Mouse (Mus musculus) right cerebral cortex, postnatal 36 days (tissue): ENCODE measurements around the gene B3gntl1.

Experiments used
- DNase-seq, 2 experiments: peaks; one replicate each; pipeline ENCODE4 v3.0.0; 2022; ENCODE audit warnings: low spot score in 2 of 2, mixed read lengths in 1 of 2

B3gntl1 gene

DNA sequence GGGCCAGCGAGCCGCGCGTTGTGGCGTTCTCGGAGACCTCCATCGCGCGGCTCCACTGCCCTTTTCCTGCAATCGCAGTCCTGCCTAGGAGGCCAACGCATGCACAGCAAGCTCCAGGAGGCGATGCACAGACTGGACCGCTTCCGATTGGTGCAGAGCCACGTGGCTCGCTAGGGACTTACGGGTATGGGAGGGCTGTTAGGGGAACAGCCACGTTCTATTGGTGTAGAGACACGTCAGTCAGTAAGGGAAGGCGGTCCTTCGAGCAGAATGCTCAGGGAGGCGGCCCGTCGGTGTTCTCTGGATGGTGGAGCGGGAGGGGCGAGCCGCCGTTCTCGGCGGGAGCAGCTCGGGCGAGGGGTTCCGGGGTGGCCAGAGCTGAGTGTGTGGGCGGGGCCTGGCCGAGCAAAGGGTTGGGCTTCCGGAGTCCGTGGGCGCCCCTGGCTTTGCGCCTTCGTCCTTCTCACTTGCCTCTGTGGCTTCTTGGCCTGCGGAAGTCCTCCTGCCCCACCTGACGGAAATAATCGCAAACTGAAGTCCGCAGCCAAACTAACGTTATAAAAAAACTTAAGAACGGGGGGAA is at the start of gene B3gntl1:
Gene B3gntl1 (minus strand): TSS at position 164 of the 583 bp plus-strand sequence.
- DNase-seq = peak; percentile 98 to 99

- no peak for DNase-seq
Observed at GRCm38 (mm10) chr11:121722434-121722833, 49.5 kb upstream of the B3gntl1 start.

DNA sequence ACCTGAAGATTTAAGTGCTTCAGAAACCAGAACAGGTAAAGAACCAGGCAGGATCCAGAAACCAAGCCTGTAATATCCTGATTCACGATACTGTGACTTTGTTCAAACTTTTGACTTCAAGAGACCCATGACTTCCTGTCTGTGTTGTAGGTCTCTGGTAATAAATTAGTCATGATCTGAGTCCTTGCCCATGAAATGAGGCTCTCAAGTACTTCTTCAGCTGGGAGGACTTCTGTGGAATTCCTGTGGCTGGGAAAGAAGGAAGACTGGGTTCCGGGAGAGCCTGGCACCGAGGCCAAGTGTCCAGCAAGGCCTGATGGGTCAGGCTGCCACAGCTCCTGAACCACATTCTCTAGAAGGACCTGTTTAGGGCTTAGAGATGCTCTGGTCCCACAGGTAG is 47.8 kb upstream of the B3gntl1 start:
- no peak for DNase-seq

DNA sequence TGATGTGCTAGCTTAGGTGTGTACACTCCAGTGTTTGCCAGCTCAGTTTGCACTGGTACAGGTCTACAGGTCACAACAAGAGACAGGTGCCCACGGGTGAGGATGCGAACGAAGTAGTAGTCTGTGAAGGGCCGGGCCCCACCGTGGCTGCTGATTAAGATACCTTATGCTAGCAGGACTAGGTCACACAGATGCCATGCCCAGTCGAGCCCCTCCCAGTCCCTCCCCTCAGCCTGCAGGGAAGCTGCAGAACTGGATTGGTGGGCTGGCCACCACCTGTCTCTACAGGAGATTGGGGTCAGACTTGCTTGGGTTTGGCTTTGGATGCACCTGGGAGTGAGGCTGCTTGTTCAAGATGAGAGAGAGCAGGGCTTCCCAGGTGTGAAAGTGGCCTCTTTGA is 44.8 kb upstream of the B3gntl1 start:
- no peak for DNase-seq

GRCm38 (mm10) chr11:121714745-121715485 is 42.0 kb upstream of the B3gntl1 start:
- DNase-seq = no peak

- no peak for DNase-seq
Observed at GRCm38 (mm10) chr11:121713569-121713968, 40.6 kb upstream of the B3gntl1 start.

DNA sequence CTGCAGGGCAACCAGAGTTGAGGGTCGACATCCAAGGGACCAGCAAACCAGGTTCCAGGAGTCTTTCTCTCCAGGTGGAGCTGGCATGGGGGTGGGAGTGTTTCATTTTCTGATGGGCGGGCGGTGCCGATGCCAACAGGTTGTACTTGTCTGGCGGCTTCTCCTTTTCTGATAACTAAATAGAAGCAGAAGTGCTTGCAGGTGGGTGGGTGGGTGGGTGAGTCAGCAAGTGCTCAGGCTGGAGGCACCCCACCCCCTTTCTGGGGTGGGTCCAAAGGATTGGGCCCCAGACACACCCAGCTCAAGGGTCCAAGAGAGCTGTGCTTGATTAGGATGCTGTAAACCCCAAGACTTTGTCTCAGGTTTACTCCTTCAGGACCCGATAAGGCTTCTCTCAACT is 40.0 kb upstream of the B3gntl1 start:
- no peak for DNase-seq

GRCm38 (mm10) chr11:121710245-121710644 is 37.3 kb upstream of the B3gntl1 start:
- DNase-seq = no peak

- DNase-seq = no peak
Observed at GRCm38 (mm10) chr11:121709278-121709677, 36.3 kb upstream of the B3gntl1 start.

DNA sequence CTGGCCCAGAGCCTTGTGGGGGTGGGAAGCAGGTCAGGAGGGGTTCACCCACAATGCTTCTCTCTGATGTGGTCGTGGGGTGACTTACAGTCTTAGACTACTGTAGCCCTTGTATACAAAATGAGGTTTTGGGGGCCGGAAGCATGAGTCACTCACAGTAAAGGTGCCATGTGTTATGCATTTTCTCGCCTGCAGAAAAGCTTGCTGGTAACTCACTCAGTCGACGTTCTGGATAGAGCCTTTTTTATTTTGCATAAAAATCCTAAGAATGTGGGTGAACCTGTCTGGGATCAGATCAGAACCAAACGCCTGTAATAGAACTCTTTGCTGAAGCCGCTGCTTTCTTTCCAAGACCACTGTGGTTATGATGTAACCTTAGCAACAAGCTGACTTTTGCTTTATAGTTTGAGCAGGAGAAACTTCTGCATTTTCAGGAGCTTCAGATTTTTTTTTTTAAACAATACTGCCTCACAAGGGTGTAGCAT is 33.6 kb upstream of the B3gntl1 start:
- DNase-seq = peak in 1 of 2 experiments; percentile 39

DNA sequence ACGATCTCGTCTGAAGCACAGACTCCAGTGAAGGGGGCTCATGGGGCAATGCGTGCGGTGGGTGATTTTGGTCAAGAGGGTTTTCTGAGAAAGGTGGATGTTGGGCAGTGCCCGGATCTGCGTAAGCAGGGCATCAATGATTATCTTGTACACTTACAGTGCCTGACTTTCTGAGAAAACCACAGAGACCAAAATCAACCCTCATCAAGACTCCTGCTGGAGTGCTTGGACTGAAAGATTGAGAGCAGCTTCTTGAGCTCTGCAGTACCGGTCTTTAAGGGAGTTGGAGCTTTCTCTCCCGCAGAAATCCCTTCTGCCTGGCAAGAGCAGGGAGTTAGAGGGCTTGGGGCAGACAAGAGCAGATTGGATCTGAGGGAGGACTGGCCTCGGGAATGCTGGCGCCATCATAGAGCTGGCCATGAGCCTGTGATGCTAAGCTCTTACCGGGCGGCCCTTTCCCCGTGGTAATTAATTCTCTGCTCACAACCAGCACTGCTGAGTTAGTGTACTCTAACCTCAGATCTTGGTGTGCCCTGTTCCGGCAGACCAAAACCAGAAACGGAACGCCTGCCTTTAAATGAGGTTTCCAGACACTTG is 30.8 kb upstream of the B3gntl1 start:
- no peak for DNase-seq

DNA sequence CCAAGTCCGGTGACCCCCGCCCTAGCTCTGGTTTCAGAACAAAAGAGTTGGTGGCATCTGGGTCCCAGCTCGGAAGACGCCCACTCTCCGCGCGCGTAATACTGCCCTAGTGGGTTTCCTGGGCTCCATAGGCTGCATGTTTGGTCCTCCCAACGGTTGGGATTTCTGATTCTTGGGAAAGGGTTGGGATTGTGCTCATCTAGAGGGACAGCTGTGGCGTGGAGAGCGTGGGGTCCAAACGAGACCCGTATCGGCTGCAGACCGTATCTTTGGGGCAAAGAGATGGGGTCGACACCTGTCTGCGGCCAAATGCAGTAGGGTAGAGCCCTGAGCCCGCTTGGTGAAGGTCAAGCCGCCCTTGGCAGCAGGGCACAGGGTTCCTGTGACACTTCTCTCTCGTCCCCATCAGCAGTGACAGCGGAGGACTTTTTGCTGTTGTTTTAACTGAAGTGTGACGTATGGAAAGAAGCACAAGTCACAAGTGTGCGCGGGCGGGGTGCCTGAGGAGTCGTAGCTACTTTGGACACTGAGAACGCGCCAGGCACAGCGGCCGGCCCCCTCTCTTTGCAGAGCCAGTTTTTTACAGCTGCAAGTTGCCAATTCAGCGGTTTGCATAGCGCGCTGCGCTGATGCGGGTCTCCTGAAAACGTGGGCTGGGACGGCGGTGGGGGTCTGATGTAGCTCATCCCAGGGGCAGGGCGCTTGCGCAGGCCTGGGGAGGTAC is 30.1 kb upstream of the B3gntl1 start:
- peak; percentile 62 to 69 for DNase-seq

DNA sequence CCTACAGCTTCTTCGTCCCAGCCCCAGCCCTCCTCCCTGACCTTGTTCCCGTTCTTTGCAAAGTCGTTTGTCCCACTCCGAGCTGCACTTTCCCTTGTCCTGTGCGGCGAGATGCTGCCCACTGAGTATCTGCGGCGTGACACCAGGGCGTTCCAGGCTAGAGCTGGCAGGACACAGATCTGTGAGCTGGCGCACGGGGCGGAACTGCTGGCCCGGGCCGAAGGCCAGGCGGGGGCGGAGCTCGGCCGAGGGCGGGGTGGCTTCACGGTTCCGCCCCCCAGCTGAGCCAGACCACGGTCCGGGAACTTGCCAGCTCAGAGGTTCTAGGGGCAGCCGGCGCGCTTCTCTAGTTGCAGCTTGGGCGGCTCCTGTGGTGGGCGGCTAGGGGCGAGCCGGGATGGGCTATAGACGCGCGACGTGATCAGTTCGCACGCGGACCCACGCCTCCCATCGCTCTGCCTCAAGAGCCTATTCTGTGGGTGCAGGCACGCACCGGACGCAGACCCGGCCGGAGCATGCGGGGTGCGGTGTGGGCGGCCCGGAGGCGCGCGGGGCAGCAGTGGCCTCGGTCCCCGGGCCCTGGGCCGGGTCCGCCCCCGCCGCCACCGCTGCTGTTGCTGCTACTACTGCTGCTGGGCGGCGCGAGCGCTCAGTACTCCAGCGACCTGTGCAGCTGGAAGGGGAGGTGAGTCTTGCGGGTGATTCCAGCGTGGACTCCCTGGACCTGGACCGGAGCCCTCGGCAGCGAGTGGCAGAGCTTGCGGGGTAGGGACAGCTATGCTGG is 29.4 kb upstream of the B3gntl1 start:
- peak; percentile 60 to 70 for DNase-seq

DNA sequence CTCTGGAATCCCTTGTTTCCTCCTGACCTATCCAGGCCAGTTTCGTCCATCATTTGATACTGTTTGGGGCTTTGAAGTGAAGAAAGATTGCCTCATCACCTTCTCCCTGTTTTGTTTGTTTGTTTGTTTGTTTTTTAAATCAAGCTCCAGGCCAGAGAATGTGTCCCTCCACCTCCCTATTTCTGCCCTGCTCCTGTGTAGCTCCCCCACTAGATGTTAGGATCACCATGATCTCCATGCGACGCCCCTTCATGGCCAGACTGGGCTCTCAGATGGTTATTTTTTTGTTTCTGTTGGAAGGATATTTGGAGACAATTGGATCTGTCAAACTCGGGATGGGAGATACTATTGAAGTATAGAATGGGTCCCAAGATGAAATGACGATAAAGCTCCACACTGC is 28.3 kb upstream of the B3gntl1 start, which contains the start of gene Metrnl:
Gene Metrnl (plus strand): TSS at position 301 of the 400 bp plus-strand sequence.
- DNase-seq = no peak

GRCm38 (mm10) chr11:121698381-121698955 is 25.5 kb upstream of the B3gntl1 start:
- no peak for DNase-seq

- DNase-seq = no peak
Observed at GRCm38 (mm10) chr11:121697271-121697670, 24.3 kb upstream of the B3gntl1 start.

- no peak for DNase-seq
Observed at GRCm38 (mm10) chr11:121695304-121696064, 22.5 kb upstream of the B3gntl1 start.

DNA sequence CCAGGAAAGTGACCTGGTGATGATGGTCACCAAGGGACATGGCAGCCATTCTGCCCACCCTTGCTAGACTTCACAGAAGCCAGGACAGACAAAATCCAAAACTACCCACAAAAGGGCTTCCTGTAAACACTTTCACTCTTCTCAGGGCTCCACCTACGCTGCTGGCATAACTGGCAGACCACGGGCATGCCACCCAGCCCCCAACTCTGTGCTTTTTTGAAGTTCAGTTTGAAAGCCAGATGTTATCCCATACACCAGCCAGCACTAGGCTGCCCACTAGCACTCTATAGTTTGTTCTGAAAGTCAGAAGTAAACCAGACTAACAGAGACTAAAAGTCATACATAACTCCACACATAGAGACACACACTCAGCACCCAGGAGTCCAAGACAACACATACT is 15.1 kb upstream of the B3gntl1 start:
- DNase-seq = no peak

DNA sequence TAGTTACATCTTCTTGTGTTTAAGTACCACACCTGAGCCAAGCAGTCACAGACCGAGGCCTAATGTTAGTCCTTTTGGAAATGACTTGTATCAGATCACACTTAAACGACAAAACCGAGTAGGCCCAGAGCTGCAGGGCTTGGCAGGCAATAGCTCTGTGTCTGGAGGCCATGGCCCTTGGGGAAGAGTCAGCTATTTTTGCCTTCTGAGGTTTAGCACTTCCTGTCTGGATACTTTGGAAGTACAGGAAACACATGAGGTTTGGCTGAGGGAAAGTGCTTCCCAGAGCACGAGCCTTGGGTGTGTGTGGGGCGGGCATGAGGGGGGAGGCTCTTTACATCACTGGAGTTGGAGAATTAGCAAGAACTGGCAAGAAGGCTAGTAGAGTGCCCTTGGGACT is 13.7 kb upstream of the B3gntl1 start:
- DNase-seq = no peak

- no peak for DNase-seq
Observed at GRCm38 (mm10) chr11:121686091-121686490, 13.1 kb upstream of the B3gntl1 start.
